Mouse (Mus musculus) heart, postnatal 25 days (tissue): ENCODE results near the gene Hivep3. TPM values are rescaled to one million over a fixed set of nuclear protein-coding genes. Genes with fewer than 3 reads are reported as not detected.
A peak's percentile ranks its signal among the peaks of the same experiment; 100 is the strongest.

ENCODE experiments used
- DNase-seq: peaks from one replicate; pipeline ENCODE4 v3.0.0; 2022; ENCODE audit warnings: low spot score
- intact Hi-C: fragments of 180-260 bp; cut with DNase I; formaldehyde crosslinking; loops from one replicate; pipeline ENCODE4 v1.15.1; 2025
- total RNA-seq, 2 experiments: library from RNA; stranded (reverse); gene quantifications; 2 replicates each; pipeline ENCODE4 v1.2.3; 2021

Hivep3 gene
- total RNA-seq, 2 experiments from 2014 or later: 5.1 to 5.2 TPM

GRCm38 (mm10) chr4:119759574-119760233, 26.1 kb downstream of the Hivep3 start:
- DNase-seq: no peak
- intact Hi-C loops: no loop called here

GRCm38 (mm10) chr4:119760820-119761219, 27.2 kb downstream of the Hivep3 start:
- no peak for DNase-seq
- intact Hi-C loops: no loop called here

GRCm38 (mm10) chr4:119761459-119762121, 28.0 kb downstream of the Hivep3 start:
- no peak for DNase-seq

GRCm38 (mm10) chr4:119762171-119762570, 28.6 kb downstream of the Hivep3 start:
- DNase-seq: no peak
- intact Hi-C loops: no loop called here

More at GRCm38 (mm10) chr4:119761459-119762121, 28.0 kb downstream of the Hivep3 start:
- intact Hi-C loops: no loop called here

GRCm38 (mm10) chr4:119768046-119768445, 34.5 kb downstream of the Hivep3 start:
- intact Hi-C loops: no loop called here
- DNase-seq: no peak

- no peak for DNase-seq
- intact Hi-C loops: no loop called here
Measured at GRCm38 (mm10) chr4:119775913-119776312, 42.3 kb downstream of the Hivep3 start.

GRCm38 (mm10) chr4:119777146-119777545, 43.6 kb downstream of the Hivep3 start:
- intact Hi-C loops: no loop called here
- DNase-seq: no peak

- intact Hi-C loops: no loop called here
- peak; percentile 13 for DNase-seq
Measured at GRCm38 (mm10) chr4:119779561-119780400, 46.2 kb downstream of the Hivep3 start.

GRCm38 (mm10) chr4:119780881-119781280, 47.3 kb downstream of the Hivep3 start:
- intact Hi-C loops: no loop called here
- no peak for DNase-seq

GRCm38 (mm10) chr4:119784959-119785358, 51.4 kb downstream of the Hivep3 start:
- no peak for DNase-seq

GRCm38 (mm10) chr4:119786307-119786706, 52.7 kb downstream of the Hivep3 start:
- intact Hi-C loops: no loop called here
- no peak for DNase-seq

More at GRCm38 (mm10) chr4:119784959-119785358, 51.4 kb downstream of the Hivep3 start:
- intact Hi-C loops: no loop called here

- DNase-seq: no peak
- intact Hi-C loops: no loop called here
Measured at GRCm38 (mm10) chr4:119786721-119787120, 53.1 kb downstream of the Hivep3 start.

GRCm38 (mm10) chr4:119788746-119789145, 55.2 kb downstream of the Hivep3 start:
- no peak for DNase-seq
- intact Hi-C loops: no loop called here

- no peak for DNase-seq
- intact Hi-C loops: no loop called here
Measured at GRCm38 (mm10) chr4:119789495-119790148, 56.0 kb downstream of the Hivep3 start.

- intact Hi-C loops: no loop called here
- no peak for DNase-seq
Measured at GRCm38 (mm10) chr4:119798891-119799290, 65.3 kb downstream of the Hivep3 start.

GRCm38 (mm10) chr4:119806556-119806955, 73.0 kb downstream of the Hivep3 start:
- intact Hi-C loops: loop anchor here (5.0 kb wide), 3 partner anchors 69 to 301 kb away; no protein-coding TSS in a partner anchor
- no peak for DNase-seq

- no peak for DNase-seq
- intact Hi-C loops: loop anchor here (5.0 kb wide), 3 partner anchors 70 to 300 kb away; no protein-coding TSS in a partner anchor
Measured at GRCm38 (mm10) chr4:119807359-119807758, 73.8 kb downstream of the Hivep3 start.

GRCm38 (mm10) chr4:119809245-119809644, 75.7 kb downstream of the Hivep3 start:
- intact Hi-C loops: loop anchor here (5.0 kb wide), 3 partner anchors 72 to 298 kb away; no protein-coding TSS in a partner anchor
- no peak for DNase-seq

GRCm38 (mm10) chr4:119812775-119813174, 79.2 kb downstream of the Hivep3 start:
- intact Hi-C loops: loop anchor here (1.0 to 5.0 kb wide), 2 partner anchors 22 to 40 kb away; no protein-coding TSS in a partner anchor
- DNase-seq: no peak
